Mouse (Mus musculus): Measurements from ENCODE around the gene C1rb.
"Not testable (repeated sequence)": the region's sequence is repeated elsewhere in the genome, so short reads cannot be mapped to it uniquely, and the experiment has no call there.

The C1rb gene

DNA sequence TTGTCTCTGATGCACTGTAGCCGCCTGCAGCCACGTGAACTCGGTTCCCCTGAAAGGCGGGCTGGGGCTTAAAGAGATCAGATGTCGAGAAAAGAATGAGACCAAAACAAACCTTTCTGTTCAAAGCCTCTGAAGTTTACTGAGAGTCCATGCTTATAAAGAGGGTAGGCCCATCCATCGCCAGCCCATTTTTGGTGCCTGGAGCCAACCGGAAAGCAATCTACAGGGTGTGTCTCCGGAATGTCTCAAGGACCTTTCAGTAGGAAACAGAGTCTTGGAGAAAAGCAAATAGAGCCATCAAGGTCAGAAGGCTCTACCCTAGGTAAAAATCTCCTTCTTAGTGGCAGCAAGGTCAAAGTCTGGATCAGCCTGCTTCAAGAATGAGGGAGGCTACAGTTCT lies 23.0 kb downstream of the C1rb start:
- no peak for DNase-seq (ENCODE audit: low spot score in 2 of 2)

DNA sequence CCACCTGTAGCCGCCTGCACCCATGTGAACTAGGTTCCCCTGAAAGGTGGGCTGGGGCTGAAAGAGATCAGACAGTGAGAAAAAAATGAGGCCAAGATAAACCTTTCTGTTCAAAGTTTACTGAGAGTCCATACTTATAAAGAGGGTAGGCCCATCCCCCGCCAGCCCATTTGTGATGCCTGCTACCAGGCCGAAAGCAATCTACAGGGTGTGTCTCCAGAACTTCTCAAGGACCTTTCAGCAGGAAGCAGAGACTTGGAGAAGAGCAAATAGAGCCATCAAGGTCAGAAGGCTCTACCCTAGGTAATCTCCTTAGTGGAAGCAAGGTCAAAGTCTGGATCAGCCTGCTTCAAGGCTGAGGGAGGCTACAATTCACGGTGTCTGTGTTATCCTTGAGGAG lies 31.9 kb downstream of the C1rb start:
- no peak for DNase-seq (ENCODE audit: low spot score in 2 of 2)

DNA sequence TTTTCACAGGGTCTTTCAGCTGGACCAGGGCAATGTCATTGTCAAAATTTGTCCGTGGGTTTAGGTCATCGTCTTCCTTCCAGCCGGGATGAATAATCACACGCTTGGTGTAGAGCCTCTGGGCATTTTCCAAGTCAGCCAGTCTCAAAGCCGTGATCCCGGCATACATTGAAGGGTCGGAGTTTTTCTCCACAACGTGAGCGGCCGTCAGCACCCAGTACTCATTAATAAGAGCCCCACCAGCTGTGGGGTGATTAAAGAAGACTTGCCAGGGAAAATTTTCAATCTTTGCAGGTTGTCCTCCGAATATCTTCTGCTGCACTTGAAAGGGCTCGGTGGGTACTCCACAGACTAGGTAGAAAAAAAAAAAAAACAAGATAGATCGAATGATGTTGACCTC lies 55.5 kb downstream of the C1rb start:
- DNase-seq (ENCODE audit: low spot score in 2 of 2): no peak

DNA sequence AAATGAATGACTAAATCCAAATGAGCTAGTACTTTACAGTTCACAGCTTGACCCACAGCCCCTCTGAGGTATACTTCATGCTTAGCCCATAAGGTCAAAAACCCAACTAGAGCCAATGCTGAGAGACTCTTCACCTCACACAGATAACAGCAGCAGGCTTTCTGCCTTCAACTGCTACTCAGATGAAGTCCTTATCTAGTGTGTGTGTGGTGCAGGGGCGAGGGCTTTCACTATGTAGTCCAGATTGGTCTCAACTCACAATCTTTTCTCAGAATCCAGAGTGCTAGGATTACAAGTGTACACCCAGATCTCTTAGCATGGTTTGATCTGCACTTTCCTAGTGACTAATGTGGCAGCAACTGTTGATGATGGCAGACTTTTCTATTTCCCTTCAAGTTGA lies 56.1 kb downstream of the C1rb start:
- DNase-seq (ENCODE audit: low spot score in 2 of 2): not testable (repeated sequence)

DNA sequence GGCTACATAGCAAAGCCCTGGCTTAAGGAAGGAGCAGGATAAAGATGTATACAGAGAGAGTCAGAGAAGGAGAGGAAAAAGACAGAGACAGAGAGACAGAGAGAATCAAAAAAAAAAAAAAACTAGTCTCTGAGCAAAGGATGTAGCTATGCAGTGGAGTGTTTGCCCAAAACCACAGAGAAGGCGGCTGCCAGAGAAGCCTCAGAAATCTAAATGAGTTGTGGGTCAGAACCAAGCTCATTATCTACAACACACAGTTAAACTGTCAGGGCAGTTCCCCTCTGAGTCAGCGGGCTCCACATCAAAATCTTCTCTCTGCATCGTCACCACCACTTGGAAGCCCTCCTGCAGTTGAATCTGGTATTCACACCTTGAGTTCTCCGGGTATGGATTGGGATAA lies 60.7 kb downstream of the C1rb start:
- DNase-seq (ENCODE audit: low spot score in 2 of 2): no peak
